Mouse (Mus musculus) layer of hippocampus, postnatal 25 days (tissue): ENCODE data around the gene Slc25a26. TPM values are rescaled to one million over a fixed set of nuclear protein-coding genes. Genes with fewer than 3 reads are reported as not detected.
A peak's percentile ranks its signal among the peaks of the same experiment; 100 is the strongest.

Experiments used
- DNase-seq, 2 experiments: peaks; one replicate each; pipeline ENCODE4 v3.0.0; 2022; ENCODE audit warnings: mixed read lengths in 2 of 2, low spot score in 1 of 2; ENCODE audit errors: extremely low spot score in 1 of 2
- total RNA-seq, 2 experiments: library from RNA; stranded (reverse); gene quantifications; 2 replicates each; pipeline ENCODE4 v1.2.3; 2021

The Slc25a26 gene
- total RNA-seq, 2 experiments from 2014 or later = 18.4 to 24.6 TPM

DNA sequence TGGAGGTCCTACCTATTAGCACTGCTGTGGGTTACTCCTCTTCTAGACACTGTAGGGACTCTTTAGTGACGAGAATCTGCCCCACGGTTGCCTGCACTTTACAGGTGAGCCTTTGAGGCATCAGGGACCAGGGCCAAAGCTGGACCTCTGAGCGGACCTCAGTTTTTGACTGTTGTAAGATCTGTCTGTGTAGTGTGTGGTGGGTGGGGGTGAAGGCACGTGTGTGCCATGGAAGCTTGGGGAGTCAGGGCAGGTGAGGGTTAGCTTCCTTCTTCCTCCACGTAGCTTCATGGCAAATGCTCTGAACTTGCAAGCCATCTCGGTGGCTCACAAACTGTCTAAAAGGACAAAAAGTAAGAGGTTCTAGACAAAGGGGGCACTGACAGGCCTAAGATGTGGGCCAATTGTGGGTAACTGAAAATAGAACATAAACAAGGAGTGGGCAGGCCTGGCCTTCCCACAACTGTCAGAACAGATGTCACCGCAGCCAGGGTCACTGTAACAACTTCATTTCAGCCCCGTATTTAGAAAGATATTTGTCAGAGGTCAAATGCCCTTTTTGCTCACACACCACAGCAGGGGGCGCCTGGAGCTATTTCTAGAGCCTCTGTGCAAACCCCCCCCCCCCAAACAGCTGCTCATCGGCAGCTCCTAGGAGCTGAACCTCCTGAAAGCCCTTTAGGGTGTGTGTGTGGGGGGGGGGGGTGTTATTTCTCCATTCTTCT, 96.8 kb downstream of the Slc25a26 start:
- DNase-seq = no peak

DNA sequence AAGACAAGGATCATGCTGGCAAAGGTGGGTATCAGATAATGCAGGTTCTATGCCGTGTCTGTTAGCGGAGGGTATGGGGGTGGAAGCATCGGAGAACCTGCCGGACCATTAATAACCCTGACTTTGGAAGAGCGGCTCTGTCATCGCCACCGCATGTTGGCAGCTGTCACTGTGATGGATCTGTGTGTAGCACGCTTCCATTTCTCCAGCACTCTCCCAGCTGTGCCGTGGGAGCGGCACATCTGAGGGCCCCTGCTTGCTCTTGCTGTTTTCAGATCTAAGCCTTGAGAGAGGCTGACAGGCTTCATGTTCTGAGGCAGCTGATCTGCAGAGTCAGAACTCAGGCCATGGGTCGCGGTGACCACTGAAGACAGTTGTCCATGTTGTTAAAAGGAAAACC, 98.3 kb downstream of the Slc25a26 start:
- no peak for DNase-seq

DNA sequence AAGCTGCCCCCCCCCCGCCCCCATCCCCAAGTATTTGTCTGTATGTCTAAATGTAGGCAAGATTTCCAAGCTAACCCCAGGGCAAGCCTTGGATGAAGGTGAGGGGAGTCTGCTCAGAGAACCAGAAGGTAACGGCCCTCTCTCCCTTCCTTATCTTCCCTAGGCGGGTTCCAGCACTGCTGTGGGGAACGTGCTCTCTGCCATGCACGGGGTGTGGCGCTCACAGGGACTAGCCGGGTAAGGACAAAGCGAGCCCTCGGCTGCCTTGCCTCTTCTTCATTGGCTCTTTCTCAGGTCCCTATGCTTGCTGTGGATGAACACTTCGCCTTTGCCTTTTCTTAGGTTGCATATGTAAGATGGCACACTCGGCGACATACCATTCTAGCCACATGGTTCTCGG, 98.9 kb downstream of the Slc25a26 start:
- no peak for DNase-seq

DNA sequence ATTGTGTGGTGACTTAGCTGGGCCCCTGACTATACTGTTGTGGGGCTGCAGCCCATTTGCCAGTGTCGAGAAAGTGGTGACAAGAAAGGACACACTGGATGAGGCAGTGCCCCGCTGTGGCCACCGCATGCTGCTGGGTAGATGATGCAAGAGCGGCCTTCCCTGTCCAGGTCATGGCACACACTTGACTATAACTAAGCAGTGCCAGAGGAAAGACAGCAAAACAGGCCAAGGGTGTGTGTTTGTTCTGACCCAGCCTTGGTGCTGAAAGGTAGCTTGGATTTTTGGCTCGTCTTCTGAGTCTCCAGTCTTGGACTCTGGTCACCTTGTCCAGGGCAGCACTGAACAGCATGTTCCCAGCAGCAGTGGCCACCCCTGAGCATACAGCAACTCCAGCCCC, 101.0 kb downstream of the Slc25a26 start:
- no peak for DNase-seq

DNA sequence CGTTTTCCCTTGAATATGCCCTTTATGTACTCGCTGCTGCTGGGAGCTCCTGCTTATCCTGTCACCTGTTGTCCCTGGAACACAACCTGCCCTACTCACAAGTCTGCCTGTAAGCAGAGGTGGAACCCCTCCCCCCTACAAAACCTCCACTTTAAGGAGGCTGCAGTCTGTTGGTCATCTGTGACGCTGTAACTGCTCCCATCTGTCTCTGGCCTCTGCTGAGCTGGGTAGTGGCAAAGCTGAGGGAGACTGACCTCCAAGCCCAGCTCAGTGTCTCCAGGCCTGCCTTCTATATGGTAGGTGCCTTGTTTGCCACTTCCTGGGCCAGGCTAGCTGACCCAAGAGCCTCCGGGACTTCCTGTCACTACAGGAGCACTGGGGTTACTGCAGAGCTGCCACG, 101.7 kb downstream of the Slc25a26 start:
- no peak for DNase-seq

DNA sequence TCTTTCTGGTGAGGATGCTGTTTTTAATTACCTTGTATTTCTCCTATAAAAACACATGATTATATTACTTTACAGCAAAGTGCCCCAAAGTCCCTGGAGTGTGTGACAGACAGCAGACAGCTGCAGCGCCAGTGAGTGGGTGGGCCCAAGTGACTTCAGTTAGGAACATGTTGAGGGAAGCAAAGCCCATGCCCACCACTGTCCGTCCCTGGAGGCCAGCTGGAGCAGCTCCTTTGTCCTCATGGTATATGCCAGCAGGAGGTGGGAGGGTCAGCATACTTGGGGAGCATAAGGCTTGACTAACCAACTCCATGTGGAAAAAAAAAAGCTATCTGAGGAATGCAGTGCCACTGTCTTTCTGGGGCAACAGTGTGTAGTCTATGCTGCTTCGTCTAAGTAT, 103.9 kb downstream of the Slc25a26 start:
- DNase-seq = no peak

DNA sequence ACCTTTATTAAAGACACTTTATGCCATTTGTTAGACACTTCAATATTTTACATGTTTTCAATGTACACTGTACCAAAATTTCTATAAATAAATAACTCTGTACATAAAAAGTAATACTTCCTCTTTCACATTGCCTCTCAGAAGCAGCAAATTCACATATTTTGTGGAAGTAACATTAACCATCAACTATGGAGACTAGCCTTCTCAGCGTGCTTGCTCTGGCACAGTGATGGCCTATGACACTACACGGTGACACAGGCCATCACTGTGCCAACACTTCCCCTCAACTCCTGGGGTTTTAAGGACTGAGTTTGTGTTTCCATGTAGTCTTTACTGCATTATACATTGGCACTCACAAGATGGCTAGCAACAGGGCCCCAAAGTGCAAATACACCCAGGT, 104.4 kb downstream of the Slc25a26 start:
- DNase-seq = no peak

DNA sequence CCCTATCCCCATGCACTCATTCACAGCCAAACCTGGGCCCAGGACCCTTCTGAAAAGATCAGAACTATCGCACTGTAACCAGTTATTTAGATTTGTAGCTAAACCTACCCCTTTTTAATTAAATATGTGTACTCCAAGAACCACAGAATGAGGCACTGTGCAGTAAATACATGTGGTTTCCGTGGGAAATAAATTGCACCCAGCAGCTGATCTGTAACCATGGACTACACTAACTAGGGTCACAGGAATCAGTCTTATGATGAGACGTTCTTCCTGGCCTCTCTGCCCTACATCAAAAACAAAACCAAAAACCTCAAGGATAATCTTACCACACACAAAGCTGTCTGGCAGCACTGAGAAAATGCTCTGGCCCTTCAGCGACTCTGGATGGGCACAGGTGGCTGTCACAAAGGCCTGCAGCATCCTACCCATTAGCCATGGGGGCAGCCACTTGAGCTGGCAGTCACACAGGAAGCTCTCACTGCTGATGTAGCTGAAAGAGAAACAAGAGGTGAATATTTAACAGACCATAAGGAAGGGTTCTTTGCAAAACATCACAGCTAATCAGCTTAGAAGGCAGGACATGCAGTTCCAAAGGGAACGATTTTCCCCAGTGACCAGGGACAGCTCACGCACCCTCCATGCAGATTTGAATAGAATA, 113.2 kb downstream of the Slc25a26 start:
- DNase-seq = no peak

DNA sequence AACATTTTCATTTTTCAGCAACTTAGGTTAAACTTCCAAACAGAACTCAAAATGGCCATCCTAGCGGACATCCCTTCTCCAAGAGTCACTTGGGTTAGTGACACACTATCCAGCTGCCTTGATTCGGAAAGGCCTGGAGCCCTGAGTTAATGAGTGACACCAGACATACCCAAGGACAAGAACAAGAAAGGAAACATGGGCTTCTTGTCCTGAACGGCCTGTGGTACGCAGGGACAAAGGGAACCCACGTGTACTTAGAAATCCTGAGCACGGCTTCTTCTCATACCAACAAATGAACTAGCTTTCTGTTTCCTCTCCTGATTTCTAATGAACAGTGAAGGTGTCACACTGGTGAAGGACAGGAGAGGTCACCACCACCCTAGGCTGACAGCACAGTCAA, 114.2 kb downstream of the Slc25a26 start:
- no peak for DNase-seq

DNA sequence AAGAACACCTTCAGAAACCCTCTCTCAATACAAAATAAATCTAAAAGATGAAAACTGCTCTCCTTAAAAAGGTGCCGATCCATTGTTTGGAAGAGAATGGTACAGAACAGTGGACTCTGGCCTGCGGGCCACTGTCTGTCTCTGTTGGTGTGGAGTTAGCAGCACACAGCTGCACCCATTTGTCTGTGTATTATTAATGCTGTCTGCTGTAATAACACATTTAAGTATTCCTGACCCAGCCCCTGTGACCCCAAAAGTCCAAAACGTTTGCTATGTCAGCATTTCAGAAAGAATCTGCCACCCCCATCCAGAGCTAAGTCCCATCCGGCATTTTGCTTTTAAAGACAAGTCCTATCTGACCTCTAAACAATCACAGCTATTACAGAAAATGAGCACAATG, 115.8 kb downstream of the Slc25a26 start:
- DNase-seq = no peak

DNA sequence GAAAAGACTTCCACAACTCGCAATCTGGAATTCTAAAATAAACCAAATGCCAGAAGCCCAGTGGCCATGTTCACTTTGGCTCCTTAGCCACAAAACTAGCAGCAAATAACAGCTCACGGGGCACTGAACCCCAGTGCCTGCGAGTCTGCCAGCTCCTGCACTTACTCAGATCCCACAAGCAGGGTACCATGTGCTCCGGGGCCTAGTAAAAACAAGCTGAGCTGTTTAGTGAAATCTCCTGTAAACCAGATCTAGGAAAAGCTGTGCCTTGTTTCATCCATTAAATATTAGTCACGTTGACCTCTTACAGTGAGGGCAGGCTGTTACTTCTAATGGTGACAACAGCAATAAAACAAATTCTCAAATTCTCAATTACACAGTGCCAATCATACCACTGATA, 118.5 kb downstream of the Slc25a26 start:
- no peak for DNase-seq

DNA sequence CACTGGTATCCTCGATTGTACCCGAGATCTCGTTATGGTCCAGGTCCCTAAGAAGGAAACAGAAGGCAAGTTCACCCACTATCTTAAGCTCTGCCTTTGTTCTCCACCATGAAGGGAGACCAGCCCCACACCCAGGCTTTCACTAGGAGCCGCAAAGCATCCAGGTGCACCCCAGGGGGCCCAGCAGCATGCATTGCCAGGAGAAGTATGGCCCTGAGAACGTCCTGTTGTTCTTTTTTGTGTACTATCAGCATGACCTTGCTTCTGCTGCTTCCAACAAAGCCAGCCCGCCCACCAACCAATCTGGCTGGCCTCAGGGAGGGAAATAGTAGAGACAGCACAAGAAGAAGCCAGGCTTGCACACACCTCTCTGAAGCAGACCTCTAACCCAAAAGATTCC, 120.2 kb downstream of the Slc25a26 start:
- DNase-seq = no peak

DNA sequence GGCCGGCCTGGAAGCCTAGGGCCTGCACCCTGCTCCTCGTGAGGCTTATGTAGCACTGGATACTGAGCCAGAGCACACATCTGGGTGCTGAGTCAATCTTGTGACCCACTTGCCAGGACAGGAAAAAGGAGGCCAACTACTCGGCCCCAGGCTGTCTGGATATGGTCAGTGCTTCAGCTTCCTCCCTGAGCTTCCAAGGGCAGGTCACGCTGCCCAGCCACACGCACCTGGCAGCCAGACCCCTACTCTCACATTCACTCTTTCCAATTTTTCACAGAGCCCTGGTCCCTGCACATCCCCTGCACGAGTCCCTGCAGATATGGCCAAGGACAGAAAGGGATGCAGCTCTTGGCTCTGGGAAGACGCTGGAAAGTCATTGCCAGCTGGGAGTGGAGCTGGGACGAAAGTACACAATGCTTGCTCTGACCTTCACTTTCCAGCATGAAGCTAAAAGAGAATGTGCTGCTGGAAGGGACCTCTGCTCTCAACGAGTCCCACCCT, 120.7 kb downstream of the Slc25a26 start:
- DNase-seq = no peak

DNA sequence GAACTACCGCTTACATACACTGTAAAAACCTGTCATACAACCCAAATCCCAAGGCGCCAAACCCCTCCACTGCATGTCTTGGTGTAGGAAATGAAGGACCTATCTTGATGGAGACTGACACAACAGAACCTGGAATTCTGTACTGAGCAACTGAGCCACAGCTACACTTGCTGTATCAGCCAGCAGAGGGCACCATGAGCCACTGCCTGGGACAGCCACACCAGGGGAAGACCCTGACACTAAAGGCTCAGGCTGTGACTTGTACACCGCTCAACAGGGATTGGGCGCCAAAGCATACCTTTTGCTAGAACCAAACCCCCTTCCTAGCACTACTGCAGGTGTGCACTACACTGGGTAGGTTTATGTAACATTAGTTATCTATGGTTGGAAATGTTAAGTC, 122.9 kb downstream of the Slc25a26 start:
- DNase-seq = peak; percentile 33 to 78

DNA sequence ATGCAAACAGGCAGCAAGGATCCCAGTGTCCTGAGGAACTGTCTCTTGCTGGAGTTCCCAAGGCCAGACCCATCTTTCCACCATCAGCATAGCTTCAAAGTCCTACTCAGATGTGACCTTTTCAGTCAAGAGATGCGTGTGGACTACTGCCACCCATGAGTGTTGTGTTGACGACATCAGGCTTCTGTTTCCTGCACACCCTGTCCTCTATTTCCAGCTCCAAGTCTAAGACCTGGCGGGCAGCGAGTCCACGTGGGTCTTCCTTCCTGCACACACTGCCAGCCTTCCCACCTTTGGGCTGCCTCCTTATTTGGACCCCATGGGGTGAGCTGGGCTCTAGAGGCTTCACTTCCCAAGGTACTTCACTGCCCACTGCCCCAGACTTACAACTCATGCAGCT, 124.4 kb downstream of the Slc25a26 start:
- DNase-seq = no peak

DNA sequence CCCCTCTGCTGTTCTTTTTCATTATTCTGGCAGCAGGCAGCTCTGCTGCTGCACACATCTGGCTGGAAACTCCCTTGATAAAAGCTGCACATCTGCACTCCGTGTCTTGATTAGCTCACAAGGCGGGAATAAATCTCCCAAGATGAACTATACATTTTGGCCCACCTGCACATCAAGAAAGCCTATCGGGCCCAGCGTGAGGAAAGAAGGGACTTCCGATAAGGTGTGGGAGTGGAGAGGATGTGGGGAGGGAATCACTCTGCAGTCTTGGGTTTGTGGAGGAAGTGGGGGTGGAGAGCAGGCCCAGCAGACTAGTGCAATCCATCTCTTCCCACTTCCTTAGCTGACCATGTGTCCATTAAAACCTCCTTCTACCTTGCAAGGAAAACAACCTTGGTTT, 125.8 kb downstream of the Slc25a26 start:
- DNase-seq = no peak

DNA sequence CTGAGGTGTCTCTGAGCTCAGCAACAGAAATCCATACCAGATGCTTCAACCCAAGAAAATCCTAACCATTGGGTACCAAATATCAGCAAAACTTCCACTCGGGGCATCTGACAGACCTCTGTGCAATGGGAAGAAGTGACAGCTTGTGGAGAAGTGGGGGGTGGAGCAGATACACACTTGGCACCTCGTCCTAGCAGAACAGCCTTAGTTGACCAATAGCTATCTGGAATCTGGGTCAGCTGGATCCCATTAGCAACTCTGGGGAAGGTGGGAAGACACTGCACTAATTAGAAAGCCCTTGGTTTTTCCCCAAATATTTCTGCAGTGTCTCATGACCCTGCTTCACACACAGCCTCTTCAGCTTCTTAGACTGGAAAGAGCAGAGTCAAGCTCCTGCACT, 126.7 kb downstream of the Slc25a26 start:
- DNase-seq = no peak

DNA sequence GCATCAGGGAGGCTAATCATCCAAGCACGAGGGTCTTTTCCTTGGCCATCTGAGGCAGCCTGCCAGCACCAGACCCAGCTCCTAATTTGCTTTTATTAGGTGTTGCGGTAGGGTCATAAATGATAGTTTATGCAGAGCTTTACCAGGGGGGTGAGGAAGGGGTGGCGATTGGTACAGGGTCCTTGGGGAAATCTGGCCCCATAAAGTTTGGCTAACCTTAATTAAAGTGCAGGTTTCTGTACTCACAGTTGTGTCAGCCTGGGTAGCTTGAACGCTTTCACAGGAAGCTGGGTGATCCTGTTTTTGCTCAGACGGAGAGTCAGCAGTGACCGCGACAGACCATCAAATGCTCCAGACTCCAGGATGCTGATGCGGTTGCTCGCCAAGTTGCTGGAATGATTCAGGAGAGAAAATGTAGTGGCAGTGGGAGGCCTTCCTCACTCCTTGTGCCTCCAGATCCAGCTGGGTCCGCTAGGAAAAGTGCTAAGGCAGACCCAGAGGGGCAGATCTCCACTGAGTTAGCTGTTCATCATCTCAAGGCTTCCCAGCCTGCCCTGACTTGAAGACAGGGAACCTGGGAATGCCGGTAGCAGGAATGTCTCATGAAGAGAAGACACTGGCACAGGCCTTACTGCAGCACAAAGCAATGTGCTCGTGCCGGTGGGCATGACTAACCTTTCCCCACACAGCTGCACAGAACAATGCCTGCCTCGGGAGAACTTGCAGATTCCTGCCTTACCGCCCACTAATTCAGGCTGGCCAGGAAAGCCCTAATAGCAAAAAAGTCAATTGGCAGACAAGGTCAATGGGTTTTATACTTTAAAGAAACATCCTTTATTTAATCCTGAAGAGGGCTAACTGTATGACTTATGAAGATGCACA, 127.8 kb downstream of the Slc25a26 start:
- DNase-seq = no peak

DNA sequence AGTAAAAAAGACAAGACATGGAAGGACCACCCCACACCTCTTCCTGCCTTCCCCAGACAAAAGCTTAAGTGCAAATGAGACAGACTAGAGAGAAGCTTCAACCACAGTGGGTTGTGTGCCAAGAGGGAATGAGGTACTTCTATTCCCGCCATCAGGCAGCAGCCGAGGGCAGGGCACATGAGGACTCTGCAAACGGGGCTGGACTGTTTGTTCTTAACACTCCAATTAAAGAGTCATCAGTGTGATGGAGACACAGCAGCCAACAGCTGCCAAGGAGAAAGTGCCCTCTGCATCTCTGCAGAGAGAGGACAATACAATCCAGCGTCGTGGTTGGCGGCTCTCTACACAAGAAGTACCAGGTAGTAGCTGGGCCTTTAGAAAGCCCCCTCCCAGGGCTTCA, 128.7 kb downstream of the Slc25a26 start:
- DNase-seq = no peak

DNA sequence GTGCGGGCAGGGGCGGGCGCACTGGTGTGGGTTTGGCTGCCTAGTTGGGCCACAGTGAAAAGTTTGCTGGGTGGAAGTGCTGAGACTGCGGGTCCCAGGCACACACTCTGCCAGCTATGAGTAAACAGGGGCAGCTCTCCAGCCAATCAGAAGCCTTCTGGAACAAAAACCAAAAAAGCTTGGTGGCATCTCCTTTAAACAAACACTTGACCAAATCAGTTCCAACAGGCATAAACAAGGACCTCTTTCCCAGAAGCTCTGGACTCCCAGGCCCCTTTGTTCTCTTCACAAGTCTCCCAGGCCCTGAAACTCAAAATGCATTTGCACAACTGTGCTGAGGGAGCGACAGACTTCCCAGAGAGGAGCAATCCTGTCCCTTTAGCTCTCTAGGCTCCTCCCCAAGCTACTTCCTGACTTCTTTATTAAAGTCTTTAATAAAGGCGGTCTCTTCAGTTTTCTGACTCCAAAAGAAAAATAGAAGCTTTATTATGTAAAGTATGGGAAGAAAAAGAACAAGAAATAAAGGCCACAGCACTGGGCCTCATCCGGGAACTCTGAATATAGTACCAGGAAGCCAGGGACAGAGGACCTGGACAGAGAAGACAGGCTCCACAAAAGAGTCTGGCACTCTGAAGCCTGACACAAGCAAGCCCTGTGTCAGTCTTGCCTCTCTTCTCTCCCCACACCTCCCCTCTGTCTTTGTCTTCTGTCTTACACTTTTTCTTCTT, 131.1 kb downstream of the Slc25a26 start:
- DNase-seq = no peak

DNA sequence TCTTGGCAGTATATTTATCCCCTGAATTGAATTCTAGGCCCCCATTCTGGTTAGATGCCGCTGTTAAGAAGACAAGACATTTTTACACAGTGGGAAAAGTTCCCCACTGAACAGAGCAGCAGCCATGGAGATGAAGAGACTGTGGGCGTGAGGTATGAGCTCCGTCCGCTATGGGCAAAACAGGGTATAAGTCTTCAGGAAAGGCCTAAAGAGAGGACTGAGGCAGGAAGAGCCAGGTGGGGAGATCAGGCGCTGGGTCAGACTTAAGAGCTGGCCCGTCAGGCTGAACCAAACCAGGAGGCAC, 131.6 kb downstream of the Slc25a26 start:
- no peak for DNase-seq
